Mouse (Mus musculus): ENCODE data around the gene Gpr12. TPM values are rescaled to one million over a fixed set of nuclear protein-coding genes. Genes with fewer than 3 reads are reported as not detected.

Gene Gpr12
- polyA plus RNA-seq (2015; fragmentation: Nextera tagmentation; extraction: Ambion mirVana): 0.26 and 0.41 TPM in 2 replicates

DNA sequence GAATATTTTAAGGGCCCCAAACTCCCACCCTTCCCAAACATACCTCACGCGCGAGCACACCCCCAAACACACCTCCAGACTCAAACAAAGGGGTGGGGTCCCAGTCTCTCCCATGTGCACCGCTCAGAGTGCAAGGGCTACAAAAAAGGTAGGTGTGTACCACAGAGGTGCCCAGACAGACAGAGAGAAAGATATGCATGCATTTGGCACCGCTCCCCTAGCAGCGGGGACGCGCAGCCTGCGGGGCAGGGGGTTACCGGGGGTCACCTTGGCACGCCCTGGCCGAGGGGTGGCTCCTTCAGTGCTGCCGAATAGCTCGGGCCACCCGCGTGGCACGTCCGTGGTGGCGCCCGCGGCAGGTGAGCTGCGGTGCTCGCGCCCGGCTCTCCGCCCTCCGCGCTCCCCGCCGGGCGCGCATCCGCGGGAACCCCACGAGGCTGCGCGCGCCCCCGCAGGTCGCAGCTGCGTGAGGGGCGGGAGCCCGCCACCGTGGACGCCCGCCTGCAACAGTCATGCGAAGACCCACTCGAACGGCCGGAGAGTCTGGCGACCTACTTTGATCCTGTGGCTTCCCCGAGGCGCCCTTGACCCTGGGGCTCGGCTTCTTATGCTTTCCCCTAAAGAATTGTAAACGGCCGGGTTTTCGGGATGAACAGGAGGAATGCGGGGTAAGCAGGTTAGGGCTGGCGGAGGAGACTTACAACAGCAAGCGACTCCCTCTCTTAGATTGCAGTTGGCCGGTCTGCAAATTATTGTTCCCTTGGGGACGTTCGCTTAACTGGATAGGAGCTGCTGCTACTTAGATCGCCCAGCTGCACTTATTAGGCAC lies at the start of gene Gpr12:
Gene Gpr12 (minus strand): TSS at position 762 of the 829 bp plus-strand sequence.
- no peak for DNase-seq
- H3K9ac ChIP-seq (replicated peaks): no peak within 1 kb of the TSS
- 2% methylated on average over 61 of the region's 64 CpGs for WGBS (ENCODE audit: insufficient replicate concordance)
- ATAC-seq: no peak
- no peaks in the 10 kb centered on the region for H3K9me3 ChIP-seq (ENCODE audit: low read length)
- no peaks in the 10 kb centered on the region for H3K36me3 ChIP-seq (replicated peaks; ENCODE audit: insufficient read depth, low read length)
- peak within 1 kb of the TSS; percentile 40 for H3K4me3 ChIP-seq (ENCODE audit: low read depth, low read length)
- peaks cover 36% of the 10 kb centered on the region for H3K27me3 ChIP-seq (ENCODE audit: insufficient read depth, low read length)
- no peak within 1 kb of the TSS for H3K27ac ChIP-seq (ENCODE audit: low read depth)
- peaks cover 6% of the 10 kb centered on the region for H3K4me1 ChIP-seq (ENCODE audit: insufficient read depth)
- H3K4me2 ChIP-seq (ENCODE audit: low read depth, low read length): peak within 1 kb of the TSS; percentile 74
- TF ChIP-seq EP300 (IDR thresholded peaks at IDR 0.05; ENCODE audit: low read depth) (no peak), CTCF (IDR thresholded peaks at IDR 0.05; ENCODE audit: low read depth) (no peak)

- no peak for DNase-seq
- WGBS (ENCODE audit: insufficient replicate concordance): 72% methylated on average over 3 of the region's 3 CpGs
- TF ChIP-seq CTCF (IDR thresholded peaks at IDR 0.05; ENCODE audit: low read depth) (no peak), EP300 (IDR thresholded peaks at IDR 0.05; ENCODE audit: low read depth) (no peak)
Observed at GRCm38 (mm10) chr5:146631602-146632001, 46.6 kb upstream of the Gpr12 start.

GRCm38 (mm10) chr5:146630961-146631360 lies 45.9 kb upstream of the Gpr12 start:
- no peaks in the 10 kb centered on the region for H3K27me3 ChIP-seq (ENCODE audit: insufficient read depth, low read length)
- H3K4me2 ChIP-seq (ENCODE audit: low read depth, low read length): no peak overlapping the region
- WGBS (ENCODE audit: insufficient replicate concordance): 50% methylated on average over 4 of the region's 4 CpGs
- H3K9me3 ChIP-seq (ENCODE audit: low read length): peaks cover 2% of the 10 kb centered on the region; the same call in 1 of the 2 replicates
- H3K27ac ChIP-seq (ENCODE audit: low read depth): no peak overlapping the region
- no peak for DNase-seq
- TF ChIP-seq EP300 (IDR thresholded peaks at IDR 0.05; ENCODE audit: low read depth) (no peak), CTCF (IDR thresholded peaks at IDR 0.05; ENCODE audit: low read depth) (no peak)
- no peak overlapping the region for H3K9ac ChIP-seq (replicated peaks)
- H3K4me3 ChIP-seq (ENCODE audit: low read depth, low read length): no peak overlapping the region
- H3K4me1 ChIP-seq (ENCODE audit: insufficient read depth): no peaks in the 10 kb centered on the region
- no peaks in the 10 kb centered on the region for H3K36me3 ChIP-seq (replicated peaks; ENCODE audit: insufficient read depth, low read length)
- no peak for ATAC-seq

More at GRCm38 (mm10) chr5:146631602-146632001, 46.6 kb upstream of the Gpr12 start:
- Histone ChIP-seq H3K36me3 (replicated peaks; ENCODE audit: insufficient read depth, low read length) (no peaks in the 10 kb centered on the region), H3K27me3 (ENCODE audit: insufficient read depth, low read length) (no peaks in the 10 kb centered on the region), H3K4me1 (ENCODE audit: insufficient read depth) (no peaks in the 10 kb centered on the region), H3K4me2 (ENCODE audit: low read depth, low read length) (no peak overlapping the region), H3K9ac (replicated peaks) (no peak overlapping the region), H3K9me3 (ENCODE audit: low read length) (peaks cover 2% of the 10 kb centered on the region; the same call in 1 of the 2 replicates), H3K4me3 (ENCODE audit: low read depth, low read length) (no peak overlapping the region), H3K27ac (ENCODE audit: low read depth) (no peak overlapping the region)
- no peak for ATAC-seq

DNA sequence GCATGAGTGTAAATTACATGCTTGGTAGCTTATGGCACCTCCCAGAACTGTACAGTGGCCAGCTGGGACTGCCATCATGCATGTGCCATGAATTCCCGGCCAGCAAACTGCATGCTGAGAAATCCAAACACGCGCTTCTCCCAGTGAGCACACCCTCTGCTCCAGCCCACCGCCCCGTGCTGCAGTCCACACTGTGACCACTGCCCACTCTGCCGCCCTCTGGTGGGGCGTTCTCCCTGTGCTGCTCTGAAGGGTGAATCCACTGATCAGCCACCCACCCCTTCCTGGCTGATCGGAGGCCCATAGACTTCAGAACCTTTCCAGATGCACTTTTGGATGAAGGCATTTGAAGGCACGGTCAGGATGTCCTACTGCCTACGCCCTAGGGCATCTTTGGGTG lies 44.6 kb upstream of the Gpr12 start:
- 72% methylated on average over 10 of the region's 10 CpGs for WGBS (ENCODE audit: insufficient replicate concordance)
- Histone ChIP-seq H3K9me3 (ENCODE audit: low read length) (peaks cover 2% of the 10 kb centered on the region; the same call in 1 of the 2 replicates), H3K36me3 (replicated peaks; ENCODE audit: insufficient read depth, low read length) (no peaks in the 10 kb centered on the region), H3K4me2 (ENCODE audit: low read depth, low read length) (no peak overlapping the region), H3K4me1 (ENCODE audit: insufficient read depth) (no peaks in the 10 kb centered on the region), H3K27ac (ENCODE audit: low read depth) (no peak overlapping the region), H3K4me3 (ENCODE audit: low read depth, low read length) (no peak overlapping the region), H3K27me3 (ENCODE audit: insufficient read depth, low read length) (no peaks in the 10 kb centered on the region), H3K9ac (replicated peaks) (no peak overlapping the region)
- ATAC-seq (no peak), DNase-seq (no peak)
- no peak for TF ChIP-seq EP300 (IDR thresholded peaks at IDR 0.05; ENCODE audit: low read depth)
- TF ChIP-seq CTCF (IDR thresholded peaks at IDR 0.05; ENCODE audit: low read depth): peak; percentile 33; the same call in 1 of the 2 replicates

- peaks cover 2% of the 10 kb centered on the region; the same call in 1 of the 2 replicates for H3K9me3 ChIP-seq (ENCODE audit: low read length)
- no peaks in the 10 kb centered on the region for H3K36me3 ChIP-seq (replicated peaks; ENCODE audit: insufficient read depth, low read length)
- ATAC-seq (no peak), DNase-seq (no peak)
- no peak overlapping the region for H3K27ac ChIP-seq (ENCODE audit: low read depth)
- no peaks in the 10 kb centered on the region for H3K4me1 ChIP-seq (ENCODE audit: insufficient read depth)
- no peaks in the 10 kb centered on the region for H3K27me3 ChIP-seq (ENCODE audit: insufficient read depth, low read length)
- no peak overlapping the region for H3K9ac ChIP-seq (replicated peaks)
- WGBS (ENCODE audit: insufficient replicate concordance): 71% methylated on average over 1 of the region's 1 CpGs
- no peak overlapping the region for H3K4me2 ChIP-seq (ENCODE audit: low read depth, low read length)
- TF ChIP-seq CTCF (IDR thresholded peaks at IDR 0.05; ENCODE audit: low read depth) (no peak), EP300 (IDR thresholded peaks at IDR 0.05; ENCODE audit: low read depth) (no peak)
- no peak overlapping the region for H3K4me3 ChIP-seq (ENCODE audit: low read depth, low read length)
Observed at GRCm38 (mm10) chr5:146628804-146629203, 43.8 kb upstream of the Gpr12 start.

- Histone ChIP-seq H3K36me3 (replicated peaks; ENCODE audit: insufficient read depth, low read length) (no peaks in the 10 kb centered on the region), H3K4me2 (ENCODE audit: low read depth, low read length) (no peak overlapping the region), H3K9me3 (ENCODE audit: low read length) (peaks cover 2% of the 10 kb centered on the region; the same call in 1 of the 2 replicates), H3K4me1 (ENCODE audit: insufficient read depth) (no peaks in the 10 kb centered on the region), H3K4me3 (ENCODE audit: low read depth, low read length) (no peak overlapping the region), H3K27ac (ENCODE audit: low read depth) (no peak overlapping the region), H3K9ac (replicated peaks) (no peak overlapping the region), H3K27me3 (ENCODE audit: insufficient read depth, low read length) (no peaks in the 10 kb centered on the region)
- ATAC-seq (no peak), DNase-seq (no peak)
- 55% methylated on average over 5 of the region's 5 CpGs for WGBS (ENCODE audit: insufficient replicate concordance)
- TF ChIP-seq EP300 (IDR thresholded peaks at IDR 0.05; ENCODE audit: low read depth) (no peak), CTCF (IDR thresholded peaks at IDR 0.05; ENCODE audit: low read depth) (no peak)
Observed at GRCm38 (mm10) chr5:146627901-146628300, 42.9 kb upstream of the Gpr12 start.
